Mouse (Mus musculus) urinary bladder, adult 18-20 months (tissue): Measurements from ENCODE around the gene Nacad.
A peak's percentile ranks its signal among the peaks of the same experiment; 100 is the strongest.
"Not testable (repeated sequence)": the region's sequence is repeated elsewhere in the genome, so short reads cannot be mapped to it uniquely, and the experiment has no call there.

ENCODE experiments used
- DNase-seq, 2 experiments: peaks; one replicate each; pipeline ENCODE4 v3.0.0; 2022; ENCODE audit warnings: low spot score in 2 of 2, mixed read lengths in 2 of 2

Nacad gene

DNA sequence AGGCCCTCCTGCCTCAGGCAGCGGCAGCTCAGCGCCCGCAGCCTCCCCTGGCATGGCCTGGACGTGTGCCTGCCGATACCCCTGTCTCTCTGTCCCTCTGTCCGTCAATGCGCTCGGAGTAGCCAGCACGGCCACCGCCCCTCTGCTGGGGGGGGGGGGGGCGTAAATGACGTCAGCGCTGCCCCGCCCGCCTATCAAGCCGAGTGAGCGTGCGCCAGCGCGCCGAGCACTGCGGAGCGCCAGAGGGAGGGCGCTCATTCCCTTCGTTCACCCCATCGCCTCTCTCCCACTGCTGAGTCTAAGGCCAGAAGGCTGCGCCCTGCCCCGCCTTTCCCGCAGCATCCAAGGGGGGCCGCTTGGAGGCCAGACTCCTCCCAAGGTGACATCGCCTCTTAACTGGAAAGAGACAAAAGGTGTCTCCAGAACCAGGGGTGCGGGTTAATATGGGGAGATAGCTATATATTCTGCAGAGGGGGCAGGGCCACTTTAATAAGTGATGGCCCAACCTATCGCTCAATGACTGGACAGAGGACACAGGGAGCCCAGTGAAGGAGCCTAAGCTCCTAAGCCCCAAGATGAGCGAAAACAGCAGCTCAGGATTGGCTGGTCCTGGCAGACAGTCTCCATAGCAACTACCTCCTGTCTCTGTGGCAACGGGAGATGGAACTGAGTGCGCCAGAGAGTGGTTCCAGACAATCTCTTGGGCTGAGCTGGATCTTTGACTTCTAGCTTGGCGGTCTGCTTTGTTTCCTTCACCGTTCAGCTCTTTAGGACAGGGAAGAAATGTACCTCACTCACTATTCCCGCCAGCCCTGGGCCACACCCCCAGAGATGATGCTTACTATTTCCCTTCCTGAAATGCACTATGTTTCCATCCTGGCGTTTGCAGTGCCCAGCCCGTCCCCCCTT is at the start of gene Nacad:
Gene Nacad, minus strand, starts transcription at position 563 of the 909 bp plus-strand sequence.
- no peak for DNase-seq

DNA sequence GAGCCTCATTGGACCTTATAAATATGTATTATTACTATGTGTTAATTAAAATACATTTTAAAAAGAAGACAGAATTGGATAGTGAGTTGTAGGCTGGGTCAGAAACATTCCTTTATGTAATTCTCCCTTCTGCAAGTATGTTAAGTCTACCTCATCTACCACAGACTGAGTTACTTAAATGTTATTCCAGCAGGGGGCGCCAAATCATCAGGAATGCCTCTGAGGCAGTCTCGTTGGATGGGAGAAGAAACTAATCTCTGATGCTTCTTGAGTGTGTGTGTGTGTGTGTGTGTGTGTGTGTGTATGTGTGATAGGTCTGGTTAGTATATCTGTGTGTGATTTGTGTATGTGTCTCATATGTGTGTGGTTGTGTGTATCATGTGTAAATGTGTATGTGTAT is 49.0 kb upstream of the Nacad start:
- DNase-seq = peak; percentile 25 to 57

DNA sequence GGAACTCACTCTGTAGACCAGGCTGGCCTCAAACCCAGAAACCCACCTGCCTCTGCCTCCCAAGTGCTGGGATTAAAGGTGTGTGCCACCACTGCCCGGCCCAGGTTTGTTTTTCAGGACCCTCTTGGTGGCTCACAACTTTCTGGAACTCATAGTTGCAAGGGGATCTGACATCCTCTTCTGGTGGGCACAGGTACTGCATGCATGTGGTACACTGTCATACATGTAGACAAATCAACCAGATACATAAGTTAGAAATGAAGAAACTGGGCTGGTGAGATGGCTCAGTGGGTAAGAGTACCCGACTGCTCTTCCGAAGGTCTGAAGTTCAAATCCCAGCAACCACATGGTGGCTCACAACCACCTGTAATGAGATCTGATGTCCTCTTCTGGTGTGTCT is 47.1 kb upstream of the Nacad start:
- DNase-seq = not testable (repeated sequence)

DNA sequence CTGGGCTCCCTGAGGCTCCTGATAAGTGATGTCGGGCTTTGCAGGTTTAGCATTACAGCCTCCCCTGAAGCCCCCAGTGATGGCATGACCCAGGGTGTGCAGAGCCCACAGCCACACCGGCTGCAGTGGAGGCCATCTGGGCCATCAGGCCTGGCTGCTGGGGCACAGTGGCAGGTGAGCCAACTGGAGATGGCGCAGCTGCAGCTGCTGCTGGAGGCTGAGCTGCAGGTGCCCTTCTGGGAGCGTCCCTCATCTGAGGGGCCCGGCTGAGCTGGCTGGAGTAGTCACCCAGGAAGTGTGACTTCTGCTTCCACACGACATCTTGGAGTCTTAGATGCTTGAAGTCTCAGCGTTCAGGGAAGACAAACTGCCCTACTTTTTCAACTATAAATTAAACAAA is 44.7 kb upstream of the Nacad start:
- no peak for DNase-seq

DNA sequence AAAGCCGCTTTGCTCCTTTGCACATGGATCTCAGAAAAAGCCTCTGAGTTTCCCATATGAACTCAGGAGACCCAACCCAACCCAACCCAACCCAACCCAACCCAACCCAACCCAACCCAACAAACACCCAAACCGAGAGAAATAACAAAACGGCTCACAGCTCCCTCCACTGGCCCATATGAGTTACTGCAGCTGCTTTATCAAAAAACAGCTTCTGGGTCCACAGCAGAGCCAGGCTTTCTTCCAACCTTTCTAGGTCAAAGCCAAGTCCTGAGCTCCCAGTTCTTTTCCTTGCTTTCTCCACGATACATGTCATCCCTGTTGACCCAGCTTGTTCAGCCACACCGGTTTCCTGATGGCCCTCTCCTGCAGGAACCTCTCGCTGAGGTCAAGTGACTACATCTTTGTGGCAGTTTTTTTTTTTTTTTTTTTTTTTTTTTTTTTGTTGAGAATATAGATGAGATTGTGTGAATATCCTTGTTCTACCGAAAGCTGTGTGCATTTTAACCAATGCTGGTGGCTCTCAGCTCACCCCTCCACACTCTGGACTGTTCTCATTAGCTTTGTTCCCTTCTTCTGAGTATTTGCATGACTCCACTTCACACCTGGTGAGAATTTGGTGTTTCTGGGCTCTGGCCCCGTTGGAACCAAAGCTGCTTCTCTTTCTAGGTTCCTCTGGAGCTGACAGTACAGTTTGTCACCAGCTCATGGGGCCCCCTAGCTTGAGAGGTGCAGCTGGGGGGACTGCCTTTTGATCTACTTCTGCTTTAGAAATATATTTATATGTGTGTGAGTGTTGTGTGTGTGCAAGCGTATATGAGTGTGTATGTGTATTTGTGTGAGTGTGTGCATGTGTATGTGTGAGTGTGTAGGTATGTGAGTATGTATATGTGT is 42.2 kb upstream of the Nacad start:
- no peak for DNase-seq

DNA sequence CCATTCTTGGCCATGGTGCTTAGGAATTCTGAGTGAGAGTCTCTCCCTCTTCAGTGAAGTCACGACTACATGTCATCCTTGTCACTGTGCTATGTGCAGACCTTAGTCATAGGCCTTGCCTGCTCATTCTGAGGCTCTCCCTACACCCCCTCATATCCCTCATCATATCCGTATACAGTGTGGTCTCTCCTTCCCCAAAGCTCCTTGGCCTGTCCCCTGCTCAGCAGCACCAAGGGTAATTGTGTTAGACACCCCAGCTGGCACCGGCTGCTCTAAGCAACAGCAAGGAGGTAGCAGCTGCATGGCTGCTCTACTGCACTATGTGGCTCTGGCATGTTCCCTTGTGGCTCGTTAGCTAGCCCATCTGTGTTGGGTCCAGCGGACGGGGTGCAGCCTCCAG is 38.7 kb upstream of the Nacad start:
- DNase-seq = no peak

DNA sequence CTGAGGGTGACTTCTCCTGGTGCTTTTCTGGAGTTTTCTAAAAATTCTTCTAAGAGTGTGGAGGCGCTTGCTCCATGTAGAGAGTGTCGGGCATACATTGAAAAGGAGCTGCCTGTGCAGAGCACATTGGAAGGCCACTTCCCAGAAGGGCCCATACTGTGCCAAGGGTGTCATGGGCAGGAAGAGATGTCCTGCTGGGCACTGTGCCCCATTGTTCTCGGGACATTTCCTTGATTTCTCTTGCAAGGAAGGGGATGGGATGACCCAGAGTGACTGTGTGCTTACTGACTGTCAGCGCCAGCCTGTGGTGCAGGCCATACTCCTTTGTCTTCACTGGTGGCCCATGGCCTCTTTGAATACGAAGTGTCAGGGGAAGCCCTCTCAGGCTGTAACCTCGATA is 33.2 kb upstream of the Nacad start:
- no peak for DNase-seq

DNA sequence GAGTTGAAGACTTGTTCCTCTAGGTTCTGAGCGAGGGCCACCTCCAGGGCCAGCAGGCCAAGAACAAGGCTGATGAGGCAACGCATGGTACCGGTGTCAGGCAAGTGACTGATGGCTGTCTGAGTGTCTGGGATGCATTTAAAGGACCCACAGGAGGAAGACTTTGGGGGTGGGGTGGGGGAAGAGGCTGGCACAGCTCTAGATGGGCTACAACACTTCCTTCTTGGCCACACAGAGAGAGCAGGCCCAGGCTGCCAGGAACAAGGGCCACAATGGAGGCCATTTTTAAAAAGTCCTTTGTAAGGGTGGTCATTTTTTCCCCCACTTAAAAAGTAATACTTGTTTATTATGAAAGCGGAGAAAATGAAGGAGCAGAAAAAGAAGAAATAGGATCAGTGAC is 32.7 kb upstream of the Nacad start, which contains the start of gene Wap:
Gene Wap, minus strand, starts transcription at position 101 of the 400 bp plus-strand sequence.
- no peak for DNase-seq

DNA sequence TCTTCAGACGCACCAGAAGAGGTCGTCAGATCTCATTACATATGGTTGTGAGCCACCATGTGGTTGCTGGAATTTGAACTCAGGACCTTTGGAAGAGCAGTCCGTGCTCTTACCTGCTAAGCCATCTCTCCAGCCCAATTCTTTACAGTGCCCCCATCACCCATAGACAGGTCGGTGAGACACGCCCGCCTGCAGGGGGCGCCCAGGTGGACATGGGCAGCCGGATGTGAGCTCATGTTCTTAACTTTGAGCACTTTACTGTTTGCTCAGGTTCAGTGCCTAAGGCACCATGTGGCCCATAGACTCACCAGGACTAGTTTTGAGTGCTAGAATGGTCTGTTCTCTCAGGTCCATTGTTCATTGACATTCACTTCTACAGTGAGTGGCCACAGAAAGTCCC is 30.3 kb upstream of the Nacad start:
- DNase-seq = no peak

DNA sequence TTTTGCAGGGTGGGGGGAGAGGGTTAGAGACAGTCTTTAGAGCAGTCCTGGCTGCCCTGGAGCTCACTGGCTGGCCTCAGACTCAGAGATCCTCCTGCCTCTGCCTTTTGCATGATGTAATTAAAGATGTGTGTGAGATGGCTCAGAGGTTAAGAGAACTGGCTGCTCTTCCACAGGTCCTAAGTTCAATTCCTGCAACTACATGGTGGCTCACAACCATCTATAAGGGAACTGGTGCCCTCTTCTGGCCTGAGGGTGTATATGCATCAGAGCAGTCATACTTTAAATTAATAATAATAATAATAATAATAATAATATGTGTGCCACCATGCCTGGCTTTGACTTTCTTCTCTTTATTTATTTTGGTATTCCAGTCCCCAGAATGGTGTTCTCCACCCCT is 23.8 kb upstream of the Nacad start:
- DNase-seq = no peak

DNA sequence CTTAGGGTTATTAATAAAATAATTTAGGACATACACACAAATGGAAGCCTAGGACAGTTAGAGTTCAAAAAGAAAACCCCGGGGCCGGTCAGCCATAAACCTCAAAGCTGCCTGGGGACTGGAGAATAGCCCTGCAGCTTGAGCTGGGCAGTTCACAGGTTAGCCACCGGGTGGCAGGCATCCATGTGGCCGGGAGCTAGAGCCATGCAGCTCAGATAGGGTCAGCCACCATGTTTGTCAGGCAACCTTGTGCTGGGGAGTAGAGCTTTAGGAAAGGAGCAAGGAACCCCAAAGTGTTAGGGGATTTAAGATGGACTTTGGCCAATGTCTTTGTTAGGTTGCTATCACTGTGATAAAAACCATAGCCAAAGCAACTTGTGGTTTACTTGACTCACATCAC is 22.7 kb upstream of the Nacad start:
- DNase-seq = no peak

DNA sequence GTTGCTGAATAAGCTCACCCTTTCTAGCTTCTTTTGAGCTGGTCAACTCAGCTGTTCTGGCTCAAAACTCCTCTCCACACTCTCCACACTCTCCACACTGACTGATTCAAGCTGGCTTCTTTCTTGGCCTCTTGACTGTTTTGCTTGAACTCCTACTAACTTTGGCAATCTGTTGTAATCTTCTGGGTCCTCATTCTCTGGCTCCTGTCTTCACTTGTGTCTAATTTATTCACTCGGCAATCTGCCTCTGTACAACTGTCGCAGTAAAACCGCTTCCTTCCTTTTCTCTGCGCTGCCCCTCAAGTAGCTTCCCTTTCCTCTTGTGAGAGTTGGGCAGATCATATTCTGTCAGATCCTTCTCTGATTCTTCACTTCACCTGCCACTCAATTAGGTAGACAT is 21.9 kb upstream of the Nacad start:
- DNase-seq = no peak

DNA sequence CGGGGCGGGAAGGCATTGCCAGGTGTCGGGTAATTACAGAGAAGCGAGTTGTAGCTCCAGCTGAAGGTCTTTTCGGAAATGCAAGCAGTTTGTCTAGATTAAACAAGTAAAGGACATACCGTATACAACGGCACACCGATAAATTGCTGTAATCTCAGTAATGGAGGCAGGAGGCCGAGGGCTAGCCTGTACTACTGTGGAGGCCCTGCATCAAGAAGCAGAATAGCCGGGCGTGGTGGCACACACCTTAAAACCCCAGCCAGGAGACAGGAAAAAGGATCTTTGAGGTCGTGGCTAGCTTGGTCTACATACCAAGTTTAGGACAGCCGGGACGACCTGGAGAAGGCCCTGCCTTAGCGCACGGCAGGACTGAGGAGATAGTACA is 20.5 kb upstream of the Nacad start:
- DNase-seq = no peak

DNA sequence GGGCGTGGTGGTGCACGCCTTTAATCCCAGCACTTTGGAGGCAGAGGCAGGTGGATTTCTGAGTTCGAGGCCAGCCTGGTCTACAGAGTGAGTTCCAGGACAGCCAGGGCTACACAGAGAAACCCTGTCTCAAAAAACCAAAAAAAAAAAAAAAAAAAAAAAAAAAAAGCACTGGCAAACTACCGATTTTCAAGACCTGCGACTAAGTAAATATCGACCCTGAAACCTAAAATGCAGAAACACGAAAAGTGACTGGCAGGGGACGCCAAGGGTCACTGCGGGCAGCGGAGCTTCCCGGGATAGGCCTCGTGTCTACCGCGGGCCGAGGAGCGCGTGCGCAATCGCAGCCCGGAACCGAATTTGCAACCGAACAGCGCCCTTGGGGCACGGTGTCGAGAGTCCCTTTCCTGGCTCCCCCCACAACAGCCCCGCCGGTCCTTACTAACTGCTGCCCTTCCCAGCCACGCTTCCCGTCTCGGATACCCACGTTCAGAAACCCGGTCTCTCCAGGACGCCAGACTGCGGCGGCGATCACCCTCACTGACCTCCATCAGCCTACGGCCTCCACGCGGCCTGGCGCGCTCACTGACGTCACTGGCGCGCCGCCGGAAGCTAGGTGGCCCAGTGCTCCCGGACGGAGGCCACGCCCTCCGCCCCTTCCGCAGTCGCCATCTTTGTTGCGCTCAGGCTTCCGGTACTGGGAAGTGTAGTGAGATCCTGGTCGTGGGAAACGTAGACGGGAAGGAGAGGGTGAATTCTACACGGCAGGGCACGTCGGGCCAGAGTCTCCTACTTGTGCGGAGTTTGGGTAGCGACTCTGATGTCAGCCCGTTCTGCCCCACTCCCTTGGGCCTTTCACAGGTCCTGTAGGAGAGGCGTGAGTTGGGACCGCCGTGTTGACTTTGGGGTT is 19.9 kb upstream of the Nacad start, which contains the start of gene Tbrg4:
Gene Tbrg4, minus strand, starts transcription at position 590 of the 910 bp plus-strand sequence.
- peak; percentile 87 to 88 for DNase-seq

DNA sequence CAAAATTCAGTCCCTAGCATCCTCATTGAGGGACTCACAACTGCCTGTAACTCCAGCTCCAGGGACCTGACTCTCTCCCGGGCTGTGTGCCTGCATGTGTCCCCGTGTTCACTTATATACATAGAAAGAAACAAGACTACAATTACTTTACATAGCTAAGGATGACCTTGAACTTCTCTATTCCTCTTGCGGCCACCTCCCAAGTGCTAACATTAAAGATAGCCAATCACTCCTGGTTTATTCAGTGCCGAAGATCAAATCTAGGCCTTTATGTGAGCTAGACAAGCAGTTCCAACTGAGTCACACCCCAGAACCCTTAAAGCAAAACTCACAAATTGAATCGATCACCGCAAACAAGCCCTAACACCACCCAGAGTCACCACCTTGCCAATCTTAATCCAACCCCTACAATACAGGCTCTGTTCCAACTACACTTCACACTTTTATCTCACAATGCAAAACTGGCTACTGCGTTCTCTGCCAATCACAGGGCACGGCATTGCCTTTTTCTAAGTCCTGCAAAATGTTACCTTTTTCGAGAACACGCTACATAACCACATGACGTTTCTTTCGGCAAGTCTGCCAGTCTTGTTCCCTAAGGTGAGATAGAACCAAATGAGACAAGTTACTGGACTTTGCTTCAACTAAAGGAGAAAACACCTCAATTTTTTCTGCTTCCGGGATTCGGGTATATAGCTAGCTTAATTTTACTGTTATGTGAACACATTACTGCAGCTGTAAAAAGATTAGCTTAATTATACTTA is 18.9 kb upstream of the Nacad start:
- DNase-seq = no peak

DNA sequence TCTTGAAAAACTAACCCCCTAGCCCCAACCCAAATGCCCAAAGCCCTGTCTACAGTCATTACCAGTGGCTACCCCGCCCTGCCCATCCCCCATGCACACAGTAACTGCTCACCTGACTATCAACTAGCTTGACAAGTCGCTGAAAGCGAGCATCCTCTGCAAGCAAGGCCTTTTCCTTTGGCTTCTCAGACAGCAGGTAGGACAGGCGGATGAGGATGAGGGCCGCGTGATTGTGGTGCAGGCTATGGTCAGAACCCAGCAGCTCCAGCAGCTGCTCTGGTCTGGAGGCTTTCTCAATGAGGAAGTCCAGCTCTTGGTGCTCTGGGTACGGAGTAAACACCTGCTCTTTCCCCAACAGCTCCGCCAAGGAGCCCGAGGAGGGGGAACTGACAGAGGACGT is 17.9 kb upstream of the Nacad start:
- DNase-seq = no peak

DNA sequence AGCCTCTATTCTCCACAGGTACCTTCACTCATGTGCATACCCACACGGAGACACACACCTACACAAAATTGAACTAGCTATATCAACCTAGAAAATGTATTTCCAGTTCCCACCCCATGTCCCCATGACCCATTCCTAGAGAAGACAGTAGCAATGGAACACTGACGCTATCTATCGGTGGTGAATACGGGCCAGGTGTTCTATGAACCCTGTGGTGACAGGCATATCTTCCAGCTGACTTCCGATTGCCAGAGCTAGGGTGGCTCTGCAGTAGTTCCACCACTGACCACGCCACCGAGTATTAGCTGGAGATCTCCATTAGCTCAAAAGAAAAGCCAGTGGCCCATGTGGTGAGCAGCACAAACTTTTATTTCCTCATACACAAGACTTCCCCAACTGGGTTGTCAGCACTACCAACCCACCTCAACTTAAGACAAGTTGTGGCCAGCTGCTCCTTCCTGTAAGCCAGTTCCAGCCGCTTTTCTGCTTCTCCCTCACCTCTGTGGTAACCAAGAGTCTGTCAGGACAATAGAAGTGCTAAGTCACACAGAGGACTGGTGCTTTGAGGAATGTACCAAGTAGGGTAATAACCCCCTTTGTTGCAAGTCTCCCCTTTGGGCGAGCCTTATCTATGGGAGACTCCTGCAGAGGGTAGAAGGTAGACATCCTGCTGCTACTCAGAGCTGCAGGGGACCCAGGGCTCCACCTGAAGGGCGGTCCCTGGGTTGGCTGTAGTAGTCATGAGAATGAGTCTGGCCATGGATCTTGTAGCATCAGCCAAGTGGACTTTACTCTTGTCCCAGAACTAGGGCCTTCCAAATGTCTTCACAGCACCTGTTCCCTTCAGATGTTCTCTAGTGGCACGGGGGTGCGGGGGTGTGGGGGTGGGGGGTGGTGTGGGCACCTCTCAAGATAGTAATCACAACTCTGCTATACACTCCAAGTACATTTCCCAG is 9.7 kb upstream of the Nacad start:
- DNase-seq = no peak

DNA sequence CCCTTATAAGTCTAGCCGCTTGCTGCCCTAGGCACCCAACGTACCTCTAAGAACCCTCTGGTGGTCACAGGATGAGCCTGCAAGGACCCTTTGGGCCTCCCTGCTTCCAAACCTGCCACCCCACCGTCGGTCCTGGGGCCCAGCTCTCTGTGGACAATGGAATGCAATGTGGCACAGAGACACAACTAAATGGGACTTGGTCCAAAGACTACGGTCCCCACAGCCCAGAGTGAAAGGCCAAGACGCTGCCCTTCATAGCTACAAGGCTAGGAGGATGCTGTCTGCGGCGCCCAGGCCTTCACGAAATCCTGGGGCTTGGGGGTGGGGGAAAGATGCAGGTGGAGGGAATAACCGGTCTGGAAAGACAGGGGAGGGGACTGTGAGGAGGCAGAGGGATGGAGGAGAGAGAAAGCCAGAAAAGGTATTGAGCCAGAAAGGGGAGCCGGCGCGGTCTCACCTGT is 802 bp downstream of the Nacad start:
- no peak for DNase-seq

DNA sequence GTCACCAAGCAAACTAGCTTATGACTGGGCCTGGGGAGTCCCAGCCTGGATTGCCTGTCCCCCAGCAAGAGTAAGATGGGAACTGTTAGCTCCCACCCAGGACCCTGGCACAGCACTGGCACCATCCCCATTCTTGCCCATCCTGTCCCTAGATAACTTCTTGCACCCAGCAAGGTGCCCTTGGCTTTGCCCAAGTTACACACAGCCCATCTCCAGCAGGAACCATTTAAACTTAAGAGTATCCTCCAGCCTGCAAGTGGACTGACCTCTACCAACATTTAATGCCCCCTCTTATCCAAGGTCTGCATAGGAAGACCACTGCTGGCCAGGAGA is 1.3 kb downstream of the Nacad start:
- DNase-seq = no peak
